Mouse (Mus musculus): Measurements from ENCODE around the gene Esyt3.

The Esyt3 gene

DNA sequence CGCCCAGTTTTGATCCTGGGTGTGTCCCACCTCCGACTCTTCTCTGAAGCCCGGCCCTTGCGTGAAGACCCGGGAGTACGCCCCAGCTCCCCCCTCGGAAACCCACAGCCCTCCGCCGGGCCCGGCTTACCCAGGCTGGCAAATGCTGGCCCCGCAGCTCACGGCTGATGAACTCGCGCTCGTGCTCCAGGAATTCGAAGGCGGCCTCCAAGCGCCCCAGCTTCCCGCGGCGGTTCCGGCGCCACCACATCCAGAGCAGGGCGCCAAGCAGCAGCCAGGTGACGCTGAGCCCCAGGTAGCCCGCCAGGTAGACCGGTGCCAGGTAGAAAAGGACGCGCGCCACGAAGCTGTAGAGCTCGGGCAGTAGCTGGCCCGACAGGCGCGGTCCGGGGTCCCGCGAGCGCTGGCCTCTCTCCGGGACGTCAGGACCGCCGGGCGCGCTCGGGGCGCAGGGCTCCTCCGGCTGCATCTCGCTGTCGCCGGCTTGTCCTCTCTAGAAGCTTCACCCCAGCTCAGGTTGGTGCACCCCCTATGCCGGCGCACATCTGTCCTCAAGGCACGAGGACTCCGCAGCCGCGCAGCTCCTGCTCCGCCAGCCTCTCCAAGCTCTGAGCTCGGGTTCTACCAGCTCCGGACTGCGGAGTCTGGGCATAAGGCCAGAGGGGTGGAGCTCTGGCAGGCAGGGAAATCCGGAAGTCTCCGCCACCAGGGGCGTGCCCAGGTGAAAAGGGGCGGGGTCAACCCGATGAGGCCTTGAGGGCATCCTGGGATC is at the start of gene Esyt3:
Gene Esyt3 (minus strand): TSS at position 637 of the 772 bp plus-strand sequence.
- no peak for DNase-seq (ENCODE audit: extremely low spot score, low read depth, low spot score)

GRCm38 (mm10) chr9:99401288-99401974 is 43.1 kb upstream of the Esyt3 start:
- no peak for DNase-seq (ENCODE audit: extremely low spot score, low read depth, low spot score)

- no peak for DNase-seq (ENCODE audit: extremely low spot score, low read depth, low spot score)
These were observed 42.4 kb upstream of the Esyt3 start for GRCm38 (mm10) chr9:99400781-99401180.

GRCm38 (mm10) chr9:99397056-99397815 is 38.9 kb upstream of the Esyt3 start:
- no peak for DNase-seq (ENCODE audit: extremely low spot score, low read depth, low spot score)

DNA sequence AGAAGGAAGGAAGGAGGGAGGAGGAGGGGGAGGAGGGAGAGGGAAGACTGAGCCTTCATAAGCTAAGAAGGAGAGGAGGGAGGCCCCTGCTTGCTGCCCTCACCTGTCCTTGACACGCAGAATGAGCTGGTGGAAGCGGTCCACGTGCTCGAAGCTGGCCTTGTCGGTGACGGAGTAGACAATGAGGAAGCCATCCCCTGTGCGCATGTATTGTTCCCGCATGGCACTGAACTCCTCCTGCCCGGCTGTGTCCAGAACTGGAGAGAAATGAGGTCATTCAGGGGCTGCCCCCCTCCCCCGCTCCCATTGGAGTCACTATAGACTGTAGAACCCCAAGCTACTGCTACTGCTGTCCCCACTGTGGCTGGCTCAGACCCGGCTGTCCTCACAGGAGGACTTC is 36.0 kb upstream of the Esyt3 start:
- no peak for DNase-seq (ENCODE audit: extremely low spot score, low read depth, low spot score)

- DNase-seq (ENCODE audit: extremely low spot score, low read depth, low spot score), result no peak
These were observed 34.8 kb upstream of the Esyt3 start for GRCm38 (mm10) chr9:99393146-99393545.

DNA sequence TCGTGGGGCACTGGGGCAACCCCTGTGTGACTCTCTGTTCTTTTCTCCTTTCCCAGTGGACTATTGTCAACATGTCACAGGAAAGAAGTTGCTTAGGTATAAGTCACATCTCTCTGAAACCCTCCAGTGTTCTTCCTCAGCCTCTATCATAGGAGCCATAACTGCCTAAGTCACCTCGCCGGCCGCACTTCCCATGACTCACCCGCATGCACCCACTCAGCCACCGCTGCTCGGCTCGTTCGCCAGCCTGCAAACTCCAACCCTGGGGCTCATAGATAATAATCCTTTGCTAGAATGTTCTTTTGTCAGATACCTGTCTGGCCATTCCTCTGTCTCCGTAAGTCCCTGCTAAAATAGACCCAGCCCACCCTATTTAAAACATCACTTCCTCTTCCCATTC is 33.2 kb upstream of the Esyt3 start:
- DNase-seq (ENCODE audit: extremely low spot score, low read depth, low spot score), result no peak

DNA sequence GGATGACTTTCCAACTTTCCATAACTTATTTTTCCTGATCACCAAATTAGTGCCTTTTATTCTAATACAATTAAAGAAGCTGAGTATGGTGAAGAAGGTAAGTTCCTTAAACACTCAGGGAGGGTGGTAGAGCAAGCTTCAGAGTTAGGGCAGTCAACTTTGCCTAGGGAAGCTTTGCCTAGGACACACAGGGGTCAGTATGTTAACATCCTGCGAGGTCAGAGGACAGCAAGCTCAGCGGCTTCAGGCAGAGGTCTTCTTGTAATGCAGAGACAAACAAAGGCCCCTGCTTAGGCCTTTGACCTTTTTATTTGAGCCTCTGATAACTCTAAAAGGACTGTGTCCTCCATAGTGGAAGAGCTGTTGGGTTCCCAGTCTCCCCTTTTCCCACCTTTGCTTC is 32.4 kb upstream of the Esyt3 start:
- DNase-seq (ENCODE audit: extremely low spot score, low read depth, low spot score), result no peak

DNA sequence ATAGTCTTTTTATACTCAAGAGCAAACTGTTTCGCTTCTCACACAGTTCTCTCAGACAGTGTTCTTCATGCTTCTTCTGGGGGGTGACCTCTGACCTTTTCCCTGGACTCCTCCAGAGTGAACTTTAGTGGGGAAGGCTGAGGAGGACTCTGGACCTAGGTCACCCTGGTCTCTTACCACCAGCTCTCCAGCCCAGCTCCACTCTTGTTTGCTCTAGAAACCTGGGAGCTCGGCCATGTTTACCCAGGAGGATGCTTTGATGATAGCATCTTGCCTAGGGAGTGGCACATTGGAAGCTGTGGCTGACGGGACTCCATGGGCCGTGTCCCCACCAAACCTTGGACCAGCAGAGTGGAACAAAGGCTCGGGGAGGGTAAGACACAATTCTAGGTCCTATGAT is 31.8 kb upstream of the Esyt3 start:
- no peak for DNase-seq (ENCODE audit: extremely low spot score, low read depth, low spot score)

DNA sequence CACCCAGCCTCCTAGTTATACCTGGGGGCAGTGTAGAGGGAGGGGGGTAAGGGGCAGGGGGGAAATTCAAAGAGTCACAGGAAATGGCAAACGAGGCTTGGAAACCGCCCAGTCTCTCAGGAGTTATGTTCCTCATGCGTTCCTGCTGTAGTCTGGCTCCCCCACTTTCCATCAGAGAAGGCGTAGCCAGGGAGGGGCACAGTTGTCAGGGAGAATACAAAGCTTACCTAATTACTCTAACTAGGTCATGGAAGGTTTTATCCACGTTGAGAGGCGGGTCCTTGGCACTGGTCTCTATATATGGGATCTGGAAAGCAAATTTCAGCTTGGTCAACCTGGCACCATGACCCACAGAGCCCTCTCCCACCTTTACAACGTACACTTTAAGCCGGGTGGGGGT is 31.1 kb upstream of the Esyt3 start:
- no peak for DNase-seq (ENCODE audit: extremely low spot score, low read depth, low spot score)

DNA sequence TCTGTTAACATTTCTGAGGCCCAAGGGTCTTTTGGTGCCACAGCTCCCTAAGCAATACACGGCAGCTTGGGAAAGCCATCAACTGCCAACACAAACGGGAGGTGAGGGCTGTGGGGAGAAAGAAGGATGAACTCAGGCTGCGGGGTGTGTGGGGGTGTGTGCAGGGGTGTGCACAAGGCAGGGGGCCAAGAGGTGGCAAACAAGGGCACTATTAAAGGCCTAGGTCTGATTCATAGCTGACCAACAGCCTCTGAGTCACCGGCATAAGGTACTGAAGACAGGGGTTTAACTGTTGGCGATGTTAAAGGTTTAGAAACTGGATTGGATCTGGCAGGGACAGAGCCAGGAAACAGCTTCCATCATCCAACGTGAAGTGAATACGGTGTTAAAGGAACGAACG is 30.5 kb upstream of the Esyt3 start:
- DNase-seq (ENCODE audit: extremely low spot score, low read depth, low spot score), result no peak

DNA sequence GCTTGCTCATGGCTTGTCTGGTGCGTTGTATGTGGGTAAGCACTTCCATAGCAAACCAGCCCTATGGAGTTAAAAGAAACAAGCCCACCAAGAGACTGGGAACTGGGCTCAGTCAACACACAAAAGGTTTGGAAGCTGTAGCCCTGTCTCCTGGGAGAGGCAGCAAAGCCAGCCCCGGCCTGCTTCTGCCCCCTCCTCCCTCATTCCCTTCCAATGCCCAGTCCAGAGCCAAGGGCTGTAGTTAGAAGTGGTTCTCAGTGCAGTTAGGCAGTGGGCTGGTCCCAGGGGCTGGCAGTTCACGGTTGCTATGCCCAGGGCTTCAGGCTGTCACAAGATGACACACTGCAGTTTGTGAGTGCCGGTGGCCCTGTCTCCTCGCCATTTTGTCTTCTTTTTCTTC is 29.7 kb upstream of the Esyt3 start:
- DNase-seq (ENCODE audit: extremely low spot score, low read depth, low spot score), result no peak

DNA sequence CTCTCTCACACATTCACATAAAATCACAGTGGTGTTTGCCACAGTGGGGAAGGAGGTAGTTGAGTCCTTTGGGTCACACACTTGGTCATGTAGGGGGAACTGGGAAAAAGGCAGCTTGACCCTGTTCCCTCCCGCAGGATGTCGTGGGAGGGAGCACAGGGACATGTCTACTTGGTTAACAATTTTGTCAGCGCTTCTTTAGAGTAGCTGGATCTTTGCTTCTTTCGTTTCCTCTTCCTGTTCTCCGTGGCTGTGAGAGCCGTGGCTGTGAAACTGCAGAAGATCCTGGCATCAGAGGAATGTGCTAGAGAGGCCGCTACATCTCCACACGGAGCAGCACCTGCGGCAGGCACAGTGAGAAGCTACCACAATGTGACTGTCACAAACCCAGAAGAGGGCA is 24.2 kb upstream of the Esyt3 start:
- DNase-seq (ENCODE audit: extremely low spot score, low read depth, low spot score), result no peak

- DNase-seq (ENCODE audit: extremely low spot score, low read depth, low spot score), result no peak
These were observed 20.8 kb upstream of the Esyt3 start for GRCm38 (mm10) chr9:99379194-99379593.

DNA sequence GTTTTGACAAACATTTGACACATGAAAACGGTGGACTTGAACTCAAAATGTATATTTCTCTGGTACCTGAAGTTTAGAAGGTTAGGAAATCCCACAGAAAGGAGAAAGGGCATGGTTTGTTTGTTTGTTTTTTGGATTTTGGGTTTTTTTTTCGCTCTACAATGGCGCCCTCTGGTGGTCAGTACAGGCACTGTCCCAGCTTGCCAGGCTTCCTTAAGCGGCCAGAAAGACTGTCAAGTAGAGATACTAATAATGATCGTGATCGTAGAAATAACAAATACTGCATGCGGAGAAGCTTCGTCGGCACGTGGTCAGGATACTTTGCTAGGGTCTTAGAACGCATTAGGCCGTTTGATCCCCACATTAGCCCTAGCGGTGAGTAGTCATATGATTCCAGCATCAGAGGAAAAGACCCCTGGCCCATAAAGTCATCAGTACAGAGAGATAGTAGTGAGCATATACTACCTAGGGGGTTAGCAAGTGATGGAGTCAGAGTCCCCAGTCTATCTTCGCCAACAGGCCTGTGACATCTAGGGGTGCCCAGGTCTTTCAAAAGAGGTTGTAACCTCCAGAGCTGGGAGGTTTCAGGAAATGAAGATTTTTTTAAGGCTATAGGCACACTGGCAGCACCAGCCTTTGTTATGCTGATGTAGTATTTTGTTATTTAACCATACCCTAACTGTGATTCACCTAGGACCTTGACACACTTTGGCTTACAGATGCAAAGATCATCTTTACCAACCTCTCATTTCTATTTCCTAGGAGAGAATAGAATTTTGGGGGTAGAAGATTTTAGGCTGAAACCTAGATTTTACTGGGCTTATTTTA is 18.4 kb upstream of the Esyt3 start:
- DNase-seq (ENCODE audit: extremely low spot score, low read depth, low spot score), result peak; percentile 30

- no peak for DNase-seq (ENCODE audit: extremely low spot score, low read depth, low spot score)
These were observed 10.1 kb upstream of the Esyt3 start for GRCm38 (mm10) chr9:99368431-99368830.

DNA sequence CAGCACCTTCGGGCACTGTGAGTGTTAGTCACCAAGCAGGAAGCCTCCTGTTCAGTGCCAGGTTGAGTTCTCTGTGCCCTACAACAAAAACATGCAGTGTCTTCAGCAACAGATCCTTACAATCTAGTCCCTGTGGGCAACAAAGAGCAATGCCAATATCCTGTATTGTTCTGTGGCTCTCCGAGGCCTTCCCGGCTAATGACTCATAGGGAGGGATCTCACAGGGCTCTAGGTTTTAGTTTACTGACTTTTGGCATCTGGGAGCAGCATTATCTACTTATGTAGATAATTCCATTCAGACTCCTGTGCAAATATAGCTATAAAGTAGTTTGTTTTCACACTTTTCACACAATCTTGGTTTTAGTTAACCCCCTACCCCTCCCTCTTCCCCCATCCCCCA is 7.5 kb upstream of the Esyt3 start:
- DNase-seq (ENCODE audit: extremely low spot score, low read depth, low spot score), result no peak

GRCm38 (mm10) chr9:99363076-99363475 is 4.7 kb upstream of the Esyt3 start:
- DNase-seq (ENCODE audit: extremely low spot score, low read depth, low spot score), result no peak

GRCm38 (mm10) chr9:99361946-99362345 is 3.6 kb upstream of the Esyt3 start:
- DNase-seq (ENCODE audit: extremely low spot score, low read depth, low spot score), result no peak

- no peak for DNase-seq (ENCODE audit: extremely low spot score, low read depth, low spot score)
These were observed 655 bp upstream of the Esyt3 start for GRCm38 (mm10) chr9:99359012-99359411.

GRCm38 (mm10) chr9:99357561-99357920 is 816 bp downstream of the Esyt3 start:
- DNase-seq (ENCODE audit: extremely low spot score, low read depth, low spot score), result no peak

Measured in hindlimb bud, embryonic 11.5 days (tissue).